Mouse (Mus musculus): ENCODE results near the gene Srsf6. TPM values are rescaled to one million over a fixed set of nuclear protein-coding genes. Genes with fewer than 3 reads are reported as not detected.

Gene Srsf6
- total RNA-seq, 2 experiments from 2014 or later, result 118 to 119 TPM

DNA sequence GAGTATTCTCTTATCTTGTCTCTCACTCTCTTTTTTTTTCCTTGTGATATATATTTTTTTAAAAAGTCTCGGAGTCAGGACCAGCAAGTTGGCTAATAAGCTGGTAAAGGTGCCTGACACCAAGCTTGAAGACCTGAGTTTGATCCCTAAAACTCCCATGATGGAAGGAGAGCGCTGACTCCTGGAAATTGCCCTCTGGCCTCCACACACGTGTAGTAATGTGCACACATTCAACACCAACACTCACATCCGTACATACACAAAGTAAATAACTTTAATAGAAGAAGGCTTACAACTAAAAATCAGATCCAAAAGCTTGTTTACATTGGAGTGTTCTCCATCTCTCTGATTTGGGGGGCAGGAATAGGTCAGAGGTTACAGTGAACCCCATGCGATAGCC lies 41.9 kb downstream of the Srsf6 start:
- intact Hi-C loops (cut with DNase I), result no loop called here
- no peak for DNase-seq (ENCODE audit: extremely low spot score in 1 of 2, low spot score in 2 of 2)

DNA sequence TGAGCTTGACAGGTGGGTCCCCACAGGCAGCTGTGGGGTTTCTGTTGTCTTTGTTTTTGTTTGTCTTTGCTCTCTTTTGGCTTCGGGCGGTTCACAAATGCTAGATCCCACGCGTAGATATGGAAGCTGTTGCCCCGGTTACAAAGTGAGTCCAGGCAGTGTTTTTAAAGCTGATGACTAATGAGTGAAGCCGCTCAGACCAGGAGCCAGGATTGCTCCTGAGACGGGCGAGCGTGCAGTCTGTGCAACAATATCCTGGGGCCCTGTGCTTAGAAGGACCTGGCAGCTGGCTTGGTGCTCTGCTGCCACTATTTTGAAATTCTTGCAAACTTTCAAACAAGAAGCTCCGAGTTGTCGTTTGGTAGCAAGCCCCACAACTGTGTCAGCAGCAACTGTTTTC lies 42.3 kb downstream of the Srsf6 start:
- intact Hi-C loops (cut with DNase I), result no loop called here

GRCm38 (mm10) chr2:162975157-162975775 lies 43.9 kb downstream of the Srsf6 start:
- peak in 1 of 2 experiments; percentile 20 for DNase-seq (ENCODE audit: extremely low spot score in 1 of 2, low spot score in 2 of 2)
- intact Hi-C loops (cut with DNase I), result no loop called here

More for the DNA sequence above, 42.3 kb downstream of the Srsf6 start:
- DNase-seq (ENCODE audit: extremely low spot score in 1 of 2, low spot score in 2 of 2), result no peak

GRCm38 (mm10) chr2:162976001-162976400 lies 44.7 kb downstream of the Srsf6 start:
- intact Hi-C loops (cut with DNase I), result no loop called here
- DNase-seq (ENCODE audit: extremely low spot score in 1 of 2, low spot score in 2 of 2), result peak in 1 of 2 experiments; percentile 46

DNA sequence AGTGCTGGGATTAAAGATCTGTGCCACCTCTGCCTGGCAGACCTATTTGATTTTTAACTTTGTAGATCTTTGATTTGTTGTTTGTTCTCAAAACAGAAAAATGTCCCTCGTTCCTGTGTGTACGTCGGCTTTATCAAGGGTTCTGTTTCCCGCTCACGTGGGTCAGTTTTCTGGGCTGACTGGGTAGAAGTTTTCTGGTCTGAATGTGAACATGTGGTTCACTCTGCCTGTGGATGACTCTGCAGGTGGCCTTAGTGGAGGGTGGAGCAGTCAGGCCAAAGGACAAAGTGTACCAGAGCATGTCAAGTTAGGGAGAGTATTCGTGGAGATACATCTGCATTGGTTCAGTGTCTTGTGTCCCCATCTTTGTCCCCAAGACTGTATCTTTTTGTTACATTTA lies 53.1 kb downstream of the Srsf6 start:
- no peak for DNase-seq (ENCODE audit: extremely low spot score in 1 of 2, low spot score in 2 of 2)

GRCm38 (mm10) chr2:162985923-162986322 lies 54.6 kb downstream of the Srsf6 start:
- DNase-seq (ENCODE audit: extremely low spot score in 1 of 2, low spot score in 2 of 2), result peak in 1 of 2 experiments; percentile 55
- intact Hi-C loops (cut with DNase I), result no loop called here

More for the DNA sequence above, 53.1 kb downstream of the Srsf6 start:
- intact Hi-C loops (cut with DNase I), result no loop called here

Other genes with a start within 250 kb of the Srsf6 start
- gene L3mbtl1, start 11.9 kb downstream of the Srsf6 start, total RNA-seq (2021), result 10 to 100 TPM; 29.6 to 35.0 TPM
- gene Sgk2, start 55.8 kb downstream of the Srsf6 start, total RNA-seq (2021), result under 1 TPM; 0.39 to 0.41 TPM
- gene Ift52, start 85.8 kb downstream of the Srsf6 start, total RNA-seq (2021), result 10 to 100 TPM; 24.6 to 25.5 TPM
- gene Mybl2, start 123.2 kb downstream of the Srsf6 start, total RNA-seq (2021), result 1 to 10 TPM in 1 of 2 experiments, under 1 TPM in 1; 0.79 to 1.5 TPM
- not detected for gene Gtsf1l, start 156.3 kb downstream of the Srsf6 start, total RNA-seq (2021)

Data from left cerebral cortex, postnatal 10 days (tissue).